Mouse (Mus musculus): Measurements from ENCODE around the gene Gad2. TPM values are rescaled to one million over a fixed set of nuclear protein-coding genes. Genes with fewer than 3 reads are reported as not detected.

Gene Gad2
- total and polyA plus RNA-seq, 3 experiments: not detected

GRCm38 (mm10) chr2:22646134-22646533, 24.1 kb downstream of the Gad2 start:
- DNase-seq: no peak

DNA sequence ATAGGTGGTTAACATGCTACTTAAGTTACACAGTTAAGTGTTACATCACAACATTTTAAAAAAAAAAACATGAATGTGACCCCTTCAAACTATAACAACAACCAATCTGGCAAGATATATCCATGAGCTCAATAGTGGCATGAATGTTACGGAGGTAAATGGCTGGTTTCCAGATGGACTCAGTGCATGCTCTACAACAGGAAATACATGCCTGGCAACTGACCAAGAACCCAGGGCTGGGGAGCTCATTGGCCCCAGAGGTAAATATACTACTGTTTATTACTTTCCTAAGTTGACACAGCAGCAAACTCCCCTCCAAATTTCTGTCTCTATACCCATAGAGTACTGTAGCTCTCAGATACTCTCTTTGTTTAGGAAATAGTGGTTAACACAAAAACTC, 26.4 kb downstream of the Gad2 start:
- no peak for DNase-seq

GRCm38 (mm10) chr2:22651826-22652225, 29.8 kb downstream of the Gad2 start:
- no peak for DNase-seq

DNA sequence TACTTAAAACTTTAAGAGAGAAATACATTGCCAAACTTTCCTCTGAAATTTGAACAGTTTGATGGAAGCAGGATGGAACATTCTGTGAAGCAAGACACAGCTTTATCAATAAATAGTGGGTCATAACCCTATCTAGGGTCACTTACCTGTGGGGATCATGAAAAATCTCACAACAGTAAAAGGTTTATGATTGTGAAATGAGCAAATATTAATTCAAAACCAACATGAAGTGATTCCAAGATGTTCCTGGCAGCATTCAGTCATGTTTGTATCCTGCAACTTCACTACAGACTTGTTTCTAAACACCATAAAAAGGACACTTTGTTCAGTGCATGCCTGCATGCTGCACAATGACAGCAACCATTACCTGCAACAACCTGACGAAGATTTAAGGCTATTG, 41.7 kb downstream of the Gad2 start:
- DNase-seq: no peak

- DNase-seq: peak; percentile 28
Observed at GRCm38 (mm10) chr2:22670415-22670814, 48.4 kb downstream of the Gad2 start.

- no peak for DNase-seq
Observed at GRCm38 (mm10) chr2:22671348-22671747, 49.3 kb downstream of the Gad2 start.

GRCm38 (mm10) chr2:22677066-22677465, 55.1 kb downstream of the Gad2 start:
- no peak for DNase-seq

DNA sequence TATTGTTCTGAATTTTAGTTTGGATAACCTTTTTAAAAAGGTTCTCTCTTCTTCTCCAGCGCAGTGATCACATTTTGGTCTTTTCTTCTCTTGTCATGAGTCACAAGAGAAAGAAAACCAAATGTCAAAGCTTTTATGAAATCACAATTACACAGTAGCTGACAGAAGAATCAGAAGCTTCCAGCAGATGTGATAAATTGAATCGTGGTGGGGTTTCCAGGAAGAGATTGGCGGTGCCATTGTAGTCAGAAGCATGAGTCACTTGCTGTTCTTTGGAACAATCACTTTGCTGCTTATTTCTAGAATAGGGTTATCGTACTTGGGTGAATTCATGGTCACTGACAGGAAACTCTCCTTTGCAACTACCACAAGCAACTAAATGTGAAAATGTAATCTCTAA, 57.9 kb downstream of the Gad2 start:
- peak; percentile 52 for DNase-seq

DNA sequence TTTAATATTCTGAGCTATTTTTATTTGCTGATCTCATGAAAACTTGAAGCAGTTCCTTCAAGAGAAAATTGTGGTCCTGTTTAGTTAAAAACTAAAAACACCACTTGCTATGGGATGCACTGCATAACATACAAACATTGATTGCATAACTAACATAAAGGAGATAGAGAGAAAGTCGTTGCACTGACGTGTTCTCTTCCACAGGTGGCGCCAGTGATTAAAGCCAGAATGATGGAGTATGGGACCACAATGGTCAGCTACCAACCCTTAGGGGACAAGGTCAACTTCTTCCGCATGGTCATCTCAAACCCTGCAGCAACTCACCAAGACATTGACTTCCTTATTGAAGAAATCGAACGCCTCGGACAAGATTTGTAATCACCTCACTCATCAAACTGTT, 68.0 kb downstream of the Gad2 start:
- DNase-seq: no peak

DNA sequence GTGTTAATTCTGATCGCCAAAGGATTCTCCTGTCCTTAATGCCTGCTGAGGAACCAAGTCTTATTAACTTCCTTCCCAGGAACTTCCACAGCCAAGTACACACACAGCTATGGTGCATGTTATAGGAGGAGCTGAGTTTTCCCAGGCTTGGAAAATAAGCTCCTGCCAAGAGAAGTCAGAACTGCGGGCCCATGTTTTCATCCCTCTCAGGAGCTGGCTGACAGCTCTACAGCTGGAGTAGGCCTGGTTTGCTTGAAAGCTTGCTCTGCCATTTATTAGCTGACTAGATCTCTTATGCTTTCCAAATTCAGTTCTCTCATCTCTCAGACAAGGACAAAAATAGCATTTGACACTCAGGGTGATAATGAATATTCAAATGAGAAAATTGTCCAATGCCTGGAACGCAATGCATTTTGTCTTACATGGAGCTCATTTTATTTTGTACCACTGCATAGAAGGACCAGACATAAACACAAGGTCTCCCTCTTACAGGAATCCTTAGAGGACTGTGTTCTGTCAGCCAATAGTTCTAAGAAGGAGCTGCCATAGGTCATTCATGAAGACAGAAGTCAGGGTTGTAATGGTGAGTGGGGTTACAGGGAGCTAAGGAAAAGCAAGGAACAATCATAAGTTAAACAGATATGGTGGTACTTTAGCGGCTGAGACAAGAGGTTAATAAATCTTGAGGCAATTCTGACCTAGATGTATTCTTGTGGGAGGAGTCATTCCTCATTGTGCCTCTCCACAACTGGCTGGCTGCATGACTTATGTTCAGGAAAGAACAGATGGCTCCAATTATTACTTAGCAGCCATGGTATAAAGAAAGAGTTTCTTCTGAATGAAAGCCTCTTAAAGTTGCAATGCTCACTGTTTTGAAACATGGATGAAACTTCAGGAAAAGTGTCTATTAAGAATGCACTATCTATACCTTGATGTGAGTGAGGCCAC, 83.0 kb downstream of the Gad2 start:
- DNase-seq: no peak

DNA sequence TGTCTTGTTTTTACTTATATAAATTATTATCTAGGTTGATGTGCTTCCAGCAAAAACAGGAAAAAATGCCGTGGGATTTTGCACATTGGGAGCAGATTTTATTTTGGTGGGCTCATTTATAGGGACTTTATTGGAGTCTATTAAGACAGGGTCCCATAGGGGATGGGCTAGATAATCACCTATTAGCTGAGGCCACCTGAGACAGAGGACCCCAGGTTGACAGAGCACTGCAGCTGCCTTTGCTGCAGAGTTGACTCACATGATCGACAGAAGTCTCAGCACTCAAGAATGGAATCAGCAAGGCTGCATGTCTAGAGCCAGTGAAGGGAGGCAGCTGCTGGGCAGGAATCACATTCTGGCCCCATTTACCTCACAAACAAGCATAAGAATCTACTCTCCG, 84.2 kb downstream of the Gad2 start:
- no peak for DNase-seq

GRCm38 (mm10) chr2:22721522-22722470, 99.8 kb downstream of the Gad2 start:
- DNase-seq: peak; percentile 74

DNA sequence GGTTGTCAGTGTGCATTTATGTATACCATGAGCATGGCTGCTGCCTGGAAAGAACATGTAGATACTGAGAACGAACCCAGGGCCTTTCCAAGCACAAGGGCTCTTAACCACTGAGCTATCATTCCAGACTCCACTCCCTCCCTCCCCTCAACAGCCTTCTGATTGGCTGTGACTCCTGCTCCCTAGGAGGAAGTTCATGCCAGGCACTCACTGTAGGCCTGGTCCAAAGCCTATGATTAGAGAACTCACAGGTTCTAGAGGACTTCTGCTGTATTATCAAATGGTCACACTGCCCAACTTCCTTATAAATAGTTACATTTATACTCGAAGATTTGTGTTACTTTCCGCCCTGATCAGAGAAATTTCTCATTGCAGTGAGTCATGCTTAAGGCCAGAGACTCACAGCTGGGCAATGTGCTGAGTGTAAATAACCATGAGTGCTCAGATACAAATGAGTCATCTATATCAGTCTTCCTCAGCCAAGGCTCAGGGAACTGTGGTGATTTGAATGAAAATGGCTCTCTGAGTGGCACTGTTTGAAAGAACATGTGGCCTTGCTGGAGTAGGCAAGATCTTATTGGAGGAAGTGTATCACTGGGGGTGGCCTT, 102.0 kb downstream of the Gad2 start:
- DNase-seq: peak; percentile 41

DNA sequence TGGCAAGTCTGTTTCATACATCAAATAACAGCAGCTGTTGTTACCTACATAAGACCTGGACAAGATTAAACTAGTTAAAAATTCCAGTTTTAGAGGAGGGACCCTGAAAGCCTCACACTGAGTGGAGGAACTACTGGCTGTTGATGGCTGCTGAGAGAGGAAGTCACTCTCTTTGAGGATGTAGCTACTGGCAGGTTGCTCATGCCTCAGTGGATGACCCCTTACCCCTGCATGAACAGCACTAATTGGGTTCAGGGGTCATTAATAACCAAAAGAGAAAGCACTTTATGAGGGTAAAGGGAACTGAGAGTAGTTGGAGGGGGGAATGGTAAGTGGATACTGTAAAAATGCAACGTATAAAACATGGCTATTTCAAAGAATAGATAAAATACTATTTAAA, 105.1 kb downstream of the Gad2 start:
- no peak for DNase-seq

DNA sequence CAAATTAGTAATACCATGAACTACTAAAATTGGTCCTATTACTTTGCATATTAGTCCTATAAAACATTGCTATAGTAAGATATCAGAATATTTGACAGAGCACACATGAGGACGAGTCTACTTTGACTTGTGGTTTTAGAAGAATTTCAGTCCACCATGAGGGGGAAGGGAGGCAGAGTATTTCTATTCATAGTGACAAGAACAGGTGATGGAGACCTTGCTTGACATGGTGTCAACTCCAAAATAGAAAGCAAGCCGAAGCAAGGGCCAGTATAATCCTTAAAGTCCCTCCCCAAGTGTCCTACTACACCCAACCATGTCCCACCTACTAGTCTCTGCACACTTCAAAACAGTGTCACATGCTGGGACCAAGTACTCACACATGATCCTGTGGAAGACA, 114.1 kb downstream of the Gad2 start:
- no peak for DNase-seq

DNA sequence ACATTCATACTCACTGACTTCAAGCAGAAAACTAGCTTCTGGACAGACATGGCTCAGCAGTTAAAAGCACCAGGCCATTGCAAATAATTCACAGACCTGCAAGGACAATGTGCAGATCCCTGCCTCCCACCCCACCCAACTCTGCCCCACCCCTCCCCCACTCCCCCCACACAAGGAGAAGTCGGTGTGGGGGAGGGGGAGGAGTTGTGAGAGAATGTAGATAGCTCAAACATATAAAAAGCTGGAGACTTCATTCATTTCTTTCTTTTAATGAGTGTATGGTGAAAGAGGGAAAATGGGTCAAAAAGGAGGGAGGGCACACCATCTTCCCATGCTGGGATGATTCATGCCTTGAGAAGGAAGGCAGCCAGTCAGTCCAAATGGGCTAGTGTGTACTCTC, 117.4 kb downstream of the Gad2 start:
- no peak for DNase-seq

- DNase-seq: no peak
Observed at GRCm38 (mm10) chr2:22740441-22740840, 118.4 kb downstream of the Gad2 start.

DNA sequence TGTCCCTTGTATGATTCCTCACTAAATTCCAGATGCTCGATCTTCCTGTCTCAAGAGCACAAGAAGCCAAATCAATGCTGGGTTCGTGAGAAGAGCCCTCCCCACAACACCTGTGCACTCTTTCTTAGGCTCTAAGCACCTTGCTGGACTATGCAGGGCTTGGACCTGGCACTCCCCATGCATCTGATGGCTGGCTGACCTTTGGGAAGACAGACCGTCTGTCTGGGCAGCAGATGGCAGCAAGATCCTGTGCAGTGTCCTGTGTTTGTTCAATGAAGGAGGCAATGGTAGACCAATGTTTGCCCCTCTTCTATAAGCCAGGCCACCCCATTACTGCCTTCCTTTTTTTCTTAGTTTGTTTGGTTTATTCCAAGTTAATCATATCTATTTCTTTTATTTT, 119.2 kb downstream of the Gad2 start:
- no peak for DNase-seq
